9 mouse cellular contexts compared by ENCODE assay signal in the genomic region with DNA sequence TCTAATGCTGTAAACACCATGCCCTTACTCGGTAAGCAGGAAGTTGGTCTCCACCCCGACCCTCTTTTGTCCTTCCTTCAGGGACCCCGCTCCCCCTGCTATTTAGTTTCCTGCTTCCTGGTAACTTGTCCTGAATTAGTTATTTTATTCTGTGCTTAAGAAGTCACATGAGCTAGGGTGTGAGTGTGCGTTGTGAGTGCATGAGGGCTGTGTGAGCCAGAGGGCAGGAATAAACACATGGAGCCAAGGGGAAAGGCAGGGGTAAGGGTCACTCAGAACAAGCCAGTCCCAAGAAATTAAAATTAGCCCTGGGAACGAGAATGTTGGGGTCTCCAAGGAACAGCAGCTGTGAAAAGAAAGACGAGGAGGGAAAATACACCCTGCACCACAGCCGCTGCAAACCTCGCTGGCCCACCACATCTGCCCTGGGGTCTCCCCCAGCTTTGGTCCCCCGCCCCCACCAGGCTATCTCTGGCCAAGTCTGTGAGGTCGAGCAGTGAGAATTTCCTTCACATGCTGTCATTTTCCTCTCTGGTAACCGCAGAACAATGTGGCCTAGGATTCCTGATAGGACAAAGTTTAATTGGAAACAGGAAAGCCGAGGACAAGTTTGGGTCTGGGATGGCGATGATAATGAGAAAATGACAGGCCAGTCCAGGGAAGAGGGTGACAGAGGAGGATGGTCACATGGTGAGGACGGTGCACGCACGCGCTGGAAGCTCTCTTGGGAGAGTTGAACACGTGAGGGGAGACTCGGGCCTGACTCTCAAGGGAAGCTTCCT. TPM values are rescaled to one million over a fixed set of nuclear protein-coding genes. Genes with fewer than 3 reads are reported as not detected.
DNase-seq lines count a peak whose midpoint lies in the region; ATAC-seq lines count a peak whose summit lies in the region.
"Had no signal": no experiment of that assay in that cellular context is flagged by ENCODE, and none has a peak within 500 bp of the region (broad histone marks: within the 10 kb centered on the region; RNA-seq: fewer than 3 reads in every experiment).

No protein-coding gene starts in this region.

- no peak overlapping the region for H3K9ac ChIP-seq in embryonic facial prominence, embryonic 11.5 days (replicated peaks; ENCODE audit: low read length)
- no peak overlapping the region for H3K9ac ChIP-seq in liver, embryonic 11.5 days (ENCODE audit: low read depth, low read length)
- no peak overlapping the region for H3K9ac ChIP-seq in forebrain, embryonic 11.5 days (ENCODE audit: low read length)

- H3K9me3 ChIP-seq in embryonic facial prominence, embryonic 11.5 days (replicated peaks; ENCODE audit: control insufficient read depth, low read length) = no peaks in the 10 kb centered on the region
- H3K9me3 ChIP-seq in liver, embryonic 11.5 days (ENCODE audit: control insufficient read depth, low read length) = no peaks in the 10 kb centered on the region
- no peaks in the 10 kb centered on the region for H3K9me3 ChIP-seq in forebrain, embryonic 11.5 days (ENCODE audit: control insufficient read depth, low read length)

- no peaks in the 10 kb centered on the region for H3K27me3 ChIP-seq in embryonic facial prominence, embryonic 11.5 days (ENCODE audit: control insufficient read depth, insufficient read depth, low read length)
- no peaks in the 10 kb centered on the region for H3K27me3 ChIP-seq in liver, embryonic 11.5 days (replicated peaks; ENCODE audit: control insufficient read depth, insufficient read depth, low read length)
- no peaks in the 10 kb centered on the region for H3K27me3 ChIP-seq in forebrain, embryonic 11.5 days (ENCODE audit: control insufficient read depth, insufficient read depth, low read length)

- no peaks in the 10 kb centered on the region for H3K4me1 ChIP-seq in embryonic facial prominence, embryonic 11.5 days (ENCODE audit: control insufficient read depth, insufficient read depth, low read length)
- no peaks in the 10 kb centered on the region for H3K4me1 ChIP-seq in liver, embryonic 11.5 days (replicated peaks; ENCODE audit: control insufficient read depth, insufficient read depth, low read length)
- no peaks in the 10 kb centered on the region for H3K4me1 ChIP-seq in forebrain, embryonic 11.5 days (replicated peaks; ENCODE audit: control insufficient read depth, insufficient read depth, low read length)

- H3K36me3 ChIP-seq in embryonic facial prominence, embryonic 11.5 days (replicated peaks; ENCODE audit: control insufficient read depth, insufficient read depth, low read depth, low read length) = no peaks in the 10 kb centered on the region
- no peaks in the 10 kb centered on the region for H3K36me3 ChIP-seq in liver, embryonic 11.5 days (ENCODE audit: control insufficient read depth, insufficient read depth, low read length)
- no peaks in the 10 kb centered on the region for H3K36me3 ChIP-seq in forebrain, embryonic 11.5 days (ENCODE audit: control insufficient read depth, insufficient read depth, low read length)

- WGBS in embryonic facial prominence, embryonic 11.5 days = 25% methylated on average over 19 of the region's 19 CpGs
- 32% methylated on average over 19 of the region's 19 CpGs for WGBS in liver, embryonic 11.5 days
- 76% methylated on average over 19 of the region's 19 CpGs for WGBS in forebrain, embryonic 11.5 days

- H3K27ac ChIP-seq in embryonic facial prominence, embryonic 11.5 days (replicated peaks; ENCODE audit: low read depth, low read length) = 0 out of 2 replicates have a peak overlapping the region, but pooled peaks have one; percentile 6
- H3K27ac ChIP-seq in liver, embryonic 11.5 days (ENCODE audit: low read depth, low read length) = peak overlapping the region; percentile 20; the same call in 1 of the 2 replicates
- no peak overlapping the region for H3K27ac ChIP-seq in forebrain, embryonic 11.5 days (ENCODE audit: low read depth, low read length)

- no peak overlapping the region for H3K4me2 ChIP-seq in embryonic facial prominence, embryonic 11.5 days (ENCODE audit: low read depth, low read length)
- H3K4me2 ChIP-seq in liver, embryonic 11.5 days = no peak overlapping the region
- no peak overlapping the region for H3K4me2 ChIP-seq in forebrain, embryonic 11.5 days (ENCODE audit: low read depth, low read length, severe bottlenecking)

- H3K4me3 ChIP-seq in embryonic facial prominence, embryonic 11.5 days (ENCODE audit: low read depth, low read length) = no peak overlapping the region
- no peak overlapping the region for H3K4me3 ChIP-seq in liver, embryonic 11.5 days (ENCODE audit: low read depth, low read length)
- no peak overlapping the region for H3K4me3 ChIP-seq in forebrain, embryonic 11.5 days (ENCODE audit: low read depth, low read length)

- peak; percentile 48; the same call in 1 of the 2 replicates for ATAC-seq in embryonic facial prominence, embryonic 11.5 days (replicated peaks; ENCODE audit: insufficient number of reproducible peaks, low FRiP score, low TSS enrichment, low read depth)
- ATAC-seq in liver, embryonic 11.5 days (replicated peaks; ENCODE audit: low FRiP score) = peak; percentile 72
- ATAC-seq in forebrain, embryonic 11.5 days (replicated peaks; ENCODE audit: low FRiP score) = no peak
- ATAC-seq in cerebellum, adult (ENCODE audit: insufficient number of reproducible peaks, low FRiP score, low TSS enrichment) = no peak

- DNase-seq in adrenal gland, adult 2 months = peak; percentile 60
- DNase-seq in embryonic facial prominence, embryonic 11.5 days (ENCODE audit: low spot score) = peak; percentile 52
- peak; percentile 67 for DNase-seq in heart, postnatal 4 days
- DNase-seq in liver, embryonic 11.5 days (ENCODE audit: low spot score) = no peak
- no peak for DNase-seq in urinary bladder, postnatal 4 days (ENCODE audit: low spot score in 2 of 2)
- no peak for DNase-seq in forebrain, embryonic 11.5 days (ENCODE audit: low spot score)
- DNase-seq in B cell, adult 2 months = no peak
- DNase-seq: cerebellum, adult 8-10 months had no signal

RNA-seq across cellular contexts. Expression of a gene that starts 26.6 kb away (rescaled TPM):
- total RNA-seq in adrenal gland, adult 2 months (2021) = 100 to 1,000 TPM; 424 to 599 TPM
- polyA plus RNA-seq in adrenal gland, adult 2 months (2012; rRNA removed) = 590 and 604 TPM in 2 replicates
- polyA plus RNA-seq in embryonic facial prominence, embryonic 11.5 days (2014; fragmentation: Nextera tagmentation; extraction: Ambion mirVana) = 39.7 and 40.0 TPM in 2 replicates
- total RNA-seq in heart, postnatal 4 days (2021) = 100 to 1,000 TPM; 139 to 143 TPM
- 32.3 and 33.2 TPM in 2 replicates for polyA plus RNA-seq in liver, embryonic 11.5 days (2014; fragmentation: Nextera tagmentation; extraction: Ambion mirVana)
- polyA plus RNA-seq in forebrain, embryonic 11.5 days (2014; fragmentation: Nextera tagmentation; extraction: Ambion mirVana) = 20.4 and 21.1 TPM in 2 replicates

Comparison
In these comparisons a context has a peak if more than half of its experiments do, and no peak if none do; other contexts are left out.
1. DNase-seq: peak in adrenal gland, adult 2 months (single experiment), embryonic facial prominence, embryonic 11.5 days (single experiment) and heart, postnatal 4 days (single experiment); none in liver, embryonic 11.5 days (single experiment), urinary bladder, postnatal 4 days (0 of 2), forebrain, embryonic 11.5 days (single experiment) and B cell, adult 2 months (0 of 2).
2. ATAC-seq: peak in embryonic facial prominence, embryonic 11.5 days (single experiment) and liver, embryonic 11.5 days (single experiment); none in forebrain, embryonic 11.5 days (single experiment) and cerebellum, adult (single experiment).
3. RNA of a gene that starts 26.6 kb away (polyA plus RNA-seq): 590 to 604 TPM in adrenal gland, adult 2 months; 39.7 to 40.0 TPM in embryonic facial prominence, embryonic 11.5 days, 32.3 to 33.2 TPM in liver, embryonic 11.5 days and 20.4 to 21.1 TPM in forebrain, embryonic 11.5 days; every median in the first group is over 10 times any median in the second.